Mouse (Mus musculus) megakaryocyte-erythroid progenitor cell, adult 5-6 weeks (primary cell): Measurements from ENCODE around the gene Gpatch8. TPM values are rescaled to one million over a fixed set of nuclear protein-coding genes. Genes with fewer than 3 reads are reported as not detected.

Source experiments
- ATAC-seq: replicated peaks from 2 replicates; pipeline ENCODE4 v1.8.0; 2016; ENCODE audit warnings: mild to moderate bottlenecking, inconsistent platforms; ENCODE audit not compliant: severe bottlenecking, poor library complexity, low FRiP score, low TSS enrichment
- total RNA-seq, 2 experiments: library from RNA; stranded (forward) in 1 of 2; stranded (reverse) in 1 of 2; fragments of 200-1000, 215-1000 nt in 1 of 2; fragments of >200 nt in 1 of 2; fragmentation: Nextera tagmentation in 1 of 2; gene quantifications; 2 replicates each; pipeline ENCODE4 v1.2.3; 2014 to 2017

The Gpatch8 gene
- total RNA-seq, 2 experiments from 2014 or later, result 34.3 to 44.9 TPM

GRCm38 (mm10) chr11:102439093-102440082, 116.8 kb downstream of the Gpatch8 start:
- ATAC-seq, result no peak

- ATAC-seq, result no peak
These were observed 117.7 kb downstream of the Gpatch8 start for GRCm38 (mm10) chr11:102438212-102439092.

- no peak for ATAC-seq
These were observed 118.8 kb downstream of the Gpatch8 start for GRCm38 (mm10) chr11:102437120-102438061.

- ATAC-seq, result no peak
These were observed 119.8 kb downstream of the Gpatch8 start for GRCm38 (mm10) chr11:102436471-102436790.

- ATAC-seq, result no peak
These were observed 120.3 kb downstream of the Gpatch8 start for GRCm38 (mm10) chr11:102435754-102436470.

GRCm38 (mm10) chr11:102434816-102435705, 121.1 kb downstream of the Gpatch8 start:
- ATAC-seq, result no peak

- ATAC-seq, result peak; percentile 43
These were observed 121.8 kb downstream of the Gpatch8 start for GRCm38 (mm10) chr11:102434406-102434805.

GRCm38 (mm10) chr11:102433866-102434265, 122.3 kb downstream of the Gpatch8 start:
- no peak for ATAC-seq

GRCm38 (mm10) chr11:102432896-102433295, 123.3 kb downstream of the Gpatch8 start:
- ATAC-seq, result no peak

GRCm38 (mm10) chr11:102432115-102432843, 123.9 kb downstream of the Gpatch8 start:
- no peak for ATAC-seq

- no peak for ATAC-seq
These were observed 124.5 kb downstream of the Gpatch8 start for GRCm38 (mm10) chr11:102431728-102432114.

GRCm38 (mm10) chr11:102431018-102431645, 125.1 kb downstream of the Gpatch8 start:
- peak; percentile 51 for ATAC-seq

GRCm38 (mm10) chr11:102430121-102431017, 125.8 kb downstream of the Gpatch8 start, which contains the start of gene Grn:
Gene Grn, plus strand, starts transcription at chr11:102430315.
- ATAC-seq, result peak; percentile 77

GRCm38 (mm10) chr11:102429551-102429950, 126.6 kb downstream of the Gpatch8 start:
- peak; percentile 62 for ATAC-seq

GRCm38 (mm10) chr11:102428981-102429540, 127.1 kb downstream of the Gpatch8 start:
- ATAC-seq, result no peak
